Mouse (Mus musculus) ovary, postnatal 10 days (tissue): Measurements from ENCODE around the gene 1600012H06Rik.
"Not testable (repeated sequence)": the region's sequence is repeated elsewhere in the genome, so short reads cannot be mapped to it uniquely, and the experiment has no call there.

Experiments used
- DNase-seq: peaks from one replicate; pipeline ENCODE4 v3.0.0; 2022; ENCODE audit warnings: low spot score

1600012H06Rik gene

GRCm38 (mm10) chr17:14943009-14943728, at the start of gene 1600012H06Rik, which contains the start of gene Wdr27:
Gene 1600012H06Rik (plus strand): TSS chr17:14943184.
Gene Wdr27 (minus strand): TSS chr17:14943158.
- peak; percentile 98 for DNase-seq

- DNase-seq, result not testable (repeated sequence)
These were observed 47.9 kb upstream of the 1600012H06Rik start for GRCm38 (mm10) chr17:14895058-14895457.

- no peak for DNase-seq
These were observed 44.0 kb upstream of the 1600012H06Rik start for GRCm38 (mm10) chr17:14898972-14899371.

- no peak for DNase-seq
These were observed 39.8 kb upstream of the 1600012H06Rik start for GRCm38 (mm10) chr17:14903212-14903611.

GRCm38 (mm10) chr17:14904206-14904605, 38.8 kb upstream of the 1600012H06Rik start:
- no peak for DNase-seq

- DNase-seq, result peak; percentile 46
These were observed 38.2 kb upstream of the 1600012H06Rik start for GRCm38 (mm10) chr17:14904637-14905265.

- DNase-seq, result no peak
These were observed 36.4 kb upstream of the 1600012H06Rik start for GRCm38 (mm10) chr17:14906611-14907010.

GRCm38 (mm10) chr17:14907136-14907535, 35.8 kb upstream of the 1600012H06Rik start:
- DNase-seq, result no peak

- no peak for DNase-seq
These were observed 33.7 kb upstream of the 1600012H06Rik start for GRCm38 (mm10) chr17:14909331-14909730.

- no peak for DNase-seq
These were observed 32.2 kb upstream of the 1600012H06Rik start for GRCm38 (mm10) chr17:14910771-14911170.

GRCm38 (mm10) chr17:14912420-14912819, 30.6 kb upstream of the 1600012H06Rik start:
- DNase-seq, result no peak

GRCm38 (mm10) chr17:14912981-14913380, 30.0 kb upstream of the 1600012H06Rik start:
- no peak for DNase-seq

- DNase-seq, result no peak
These were observed 28.6 kb upstream of the 1600012H06Rik start for GRCm38 (mm10) chr17:14914401-14914800.

- no peak for DNase-seq
These were observed 25.1 kb upstream of the 1600012H06Rik start for GRCm38 (mm10) chr17:14917866-14918265.

- no peak for DNase-seq
These were observed 21.4 kb upstream of the 1600012H06Rik start for GRCm38 (mm10) chr17:14921582-14921981.

- DNase-seq, result no peak
These were observed 15.3 kb upstream of the 1600012H06Rik start for GRCm38 (mm10) chr17:14927644-14928218.

- DNase-seq, result no peak
These were observed 14.4 kb upstream of the 1600012H06Rik start for GRCm38 (mm10) chr17:14928631-14929030.

- DNase-seq, result no peak
These were observed 12.3 kb upstream of the 1600012H06Rik start for GRCm38 (mm10) chr17:14930697-14931096.

GRCm38 (mm10) chr17:14931469-14931868, 11.5 kb upstream of the 1600012H06Rik start:
- DNase-seq, result no peak

- DNase-seq, result not testable (repeated sequence)
These were observed 7.7 kb upstream of the 1600012H06Rik start for GRCm38 (mm10) chr17:14935280-14935679.

- no peak for DNase-seq
These were observed 7.0 kb upstream of the 1600012H06Rik start for GRCm38 (mm10) chr17:14935841-14936605.

GRCm38 (mm10) chr17:14942181-14942580, 803 bp upstream of the 1600012H06Rik start:
- DNase-seq, result not testable (repeated sequence)
